Mouse (Mus musculus) retina, embryonic 14.5 days (tissue): ENCODE results near the gene Kcnk4.

Experiments
- DNase-seq: peaks from one replicate; pipeline ENCODE4 v3.0.0-alpha.2; 2015; ENCODE audit warnings: low spot score

The Kcnk4 gene

DNA sequence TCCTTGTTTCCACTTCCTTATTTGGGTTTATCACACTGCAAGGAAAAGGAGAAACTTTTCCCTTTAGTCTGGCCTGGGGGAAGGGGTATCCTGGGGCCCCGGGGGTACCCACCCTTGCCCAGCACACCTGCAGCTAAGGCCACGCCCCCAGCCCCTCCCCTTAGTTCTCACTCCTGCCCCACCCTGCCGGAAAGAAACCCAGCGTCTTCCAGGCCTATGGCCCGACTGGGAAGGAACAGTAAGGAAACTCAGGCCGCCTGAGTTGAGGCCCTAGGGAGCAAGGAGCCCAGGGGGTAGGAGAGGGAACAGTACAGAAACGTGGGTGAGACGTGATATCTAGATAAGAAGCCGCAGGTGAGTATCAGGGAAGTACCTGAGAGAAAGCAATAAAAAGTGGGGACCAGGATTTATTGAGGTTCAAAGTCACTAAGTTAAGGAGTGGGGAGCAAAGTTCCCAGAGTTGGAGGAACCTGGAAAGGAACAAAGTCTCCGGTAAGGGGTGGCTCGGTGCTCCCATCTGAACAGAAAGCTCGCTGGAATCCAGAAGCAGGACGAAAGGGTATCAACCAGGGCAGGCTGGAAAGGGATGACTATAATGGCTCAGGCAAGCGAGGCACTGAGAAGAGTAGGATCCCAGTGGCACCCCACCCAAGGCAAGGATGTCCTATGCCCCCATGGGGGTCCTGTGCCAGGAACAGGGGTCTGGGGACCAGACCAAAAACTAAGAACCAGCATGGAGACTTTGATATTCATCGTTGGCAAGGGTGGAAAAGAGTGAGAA lies 34.4 kb upstream of the Kcnk4 start:
- no peak for DNase-seq

- DNase-seq, result no peak
These were observed 22.1 kb upstream of the Kcnk4 start for GRCm38 (mm10) chr19:6956461-6956860.

DNA sequence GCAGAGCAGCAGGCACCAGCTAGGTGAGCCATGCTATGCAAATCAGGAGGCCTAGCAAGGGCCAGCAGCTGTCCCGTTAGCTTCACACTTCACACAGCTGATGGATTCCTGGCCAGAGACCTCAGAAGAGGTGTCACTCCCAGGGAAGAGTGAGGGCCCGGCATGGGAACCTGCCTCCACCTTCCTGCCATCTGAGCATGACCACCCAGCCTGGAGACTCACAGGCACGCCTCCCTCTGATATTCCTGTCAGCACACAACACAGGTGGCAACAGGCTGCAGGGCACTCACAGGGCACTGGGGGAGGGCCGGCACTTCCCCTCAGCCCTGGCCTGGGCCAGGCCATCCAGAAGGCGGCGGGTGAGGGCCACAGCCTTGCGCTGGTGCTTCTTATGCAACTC lies 21.1 kb upstream of the Kcnk4 start:
- DNase-seq, result no peak

- no peak for DNase-seq
These were observed 19.7 kb upstream of the Kcnk4 start for GRCm38 (mm10) chr19:6954046-6954445.

GRCm38 (mm10) chr19:6952712-6953037 lies 18.4 kb upstream of the Kcnk4 start:
- DNase-seq, result no peak

DNA sequence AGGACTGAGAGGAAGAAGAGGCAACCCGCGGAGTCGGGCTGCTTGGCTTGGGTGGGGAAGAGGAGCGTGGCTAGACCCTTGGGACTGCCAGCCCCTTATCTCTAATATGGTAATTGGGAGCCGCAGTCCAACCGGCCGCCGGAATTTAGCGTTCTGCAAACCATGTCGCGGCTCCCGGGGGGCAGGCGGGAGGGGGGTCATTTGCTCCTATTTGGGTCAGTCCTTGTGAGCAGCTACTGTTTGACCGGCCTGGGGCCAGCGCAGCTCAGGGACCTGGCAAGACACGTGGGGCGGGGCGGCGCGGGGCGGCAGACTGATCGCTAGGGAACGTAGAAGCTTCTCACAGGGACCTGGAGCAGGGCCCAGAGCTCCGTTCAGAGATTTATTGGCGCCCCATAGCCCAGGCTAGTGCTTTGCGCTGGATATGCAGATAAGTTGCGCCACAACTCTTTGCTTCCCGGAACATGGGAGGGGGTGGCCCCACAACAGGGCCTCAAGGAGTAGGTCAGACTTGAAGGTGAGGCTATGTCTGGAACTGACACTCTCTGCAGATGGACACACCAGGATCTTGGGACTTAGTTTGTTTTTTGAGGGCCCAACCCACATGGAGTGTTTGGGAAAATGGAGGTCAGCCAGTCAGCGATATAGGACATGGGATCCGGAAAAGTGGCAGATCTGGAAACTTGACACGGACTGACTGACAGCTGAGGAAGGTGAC lies 17.8 kb upstream of the Kcnk4 start:
- DNase-seq, result peak; percentile 57

DNA sequence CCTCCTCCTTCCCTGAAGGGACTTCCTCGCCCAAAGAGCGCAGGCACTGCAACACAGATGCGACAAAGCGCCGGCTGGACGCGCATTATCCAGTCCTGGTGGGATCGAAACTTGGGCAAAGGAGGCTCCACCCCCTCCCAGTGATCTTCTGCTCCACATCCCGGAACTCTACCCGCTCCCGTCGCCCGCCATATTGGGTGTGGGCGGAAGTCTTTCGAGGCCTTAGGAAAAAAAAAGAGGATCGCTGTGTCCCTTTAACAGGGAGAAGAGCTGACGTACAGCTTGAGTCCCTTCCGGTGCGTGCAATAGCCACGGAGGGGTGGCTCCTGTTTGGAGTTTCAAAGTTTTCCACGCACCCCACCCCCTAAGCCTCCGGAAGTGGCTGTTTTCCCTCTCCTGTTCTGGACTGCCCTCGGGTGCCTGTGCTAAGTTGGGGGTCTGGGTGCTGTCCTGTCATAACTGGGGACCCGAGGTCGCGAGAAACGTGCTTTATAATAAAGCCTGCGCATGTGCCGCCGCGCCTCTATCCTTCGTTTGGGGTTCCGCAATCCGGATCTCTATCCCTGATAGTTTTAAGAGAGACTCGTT lies 17.2 kb upstream of the Kcnk4 start:
- DNase-seq, result peak; percentile 94

DNA sequence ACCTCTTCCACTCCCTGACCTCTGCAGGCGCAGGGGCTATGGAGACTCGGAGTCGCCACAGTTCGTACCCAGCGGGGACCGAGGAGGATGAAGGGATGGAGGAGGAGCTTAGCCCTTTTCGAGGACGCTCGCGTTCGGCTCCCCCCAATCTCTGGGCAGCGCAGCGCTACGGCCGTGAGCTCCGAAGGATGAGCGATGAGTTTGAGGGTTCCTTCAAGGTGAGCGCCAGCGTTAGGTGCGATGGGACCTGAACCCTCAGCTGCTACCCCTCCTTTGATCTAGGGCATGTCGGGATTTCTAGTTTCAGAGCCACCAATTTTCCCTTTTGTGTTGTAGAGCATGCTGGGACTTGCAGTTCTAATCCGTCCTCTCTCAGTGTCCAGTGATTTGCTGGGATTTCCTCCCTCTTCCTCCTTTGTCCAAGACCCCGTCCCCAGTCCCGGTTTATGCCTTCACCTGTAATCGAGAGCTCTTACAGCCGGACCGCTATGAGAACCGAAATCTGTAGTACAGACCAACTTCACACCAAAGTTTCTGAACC lies 16.4 kb upstream of the Kcnk4 start:
- peak; percentile 78 for DNase-seq

DNA sequence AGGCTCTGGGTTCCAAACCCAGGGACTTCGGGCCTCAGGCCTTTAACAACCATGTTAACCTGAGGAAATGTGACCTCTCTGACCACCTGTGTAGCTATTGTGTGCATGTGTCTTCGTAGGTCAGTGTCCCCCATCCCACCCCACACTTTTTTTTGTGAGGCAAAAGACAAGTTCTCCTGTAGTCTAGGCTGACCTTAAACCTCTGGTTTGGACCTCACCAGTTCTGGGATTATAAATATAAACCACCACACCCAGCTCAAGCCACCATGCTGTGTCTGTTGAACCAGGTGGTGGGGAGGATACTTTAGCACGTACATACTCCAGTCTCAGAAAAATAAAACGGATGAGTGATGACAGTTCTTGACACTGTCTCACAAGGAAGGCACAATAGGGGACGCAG lies 15.6 kb upstream of the Kcnk4 start:
- no peak for DNase-seq

DNA sequence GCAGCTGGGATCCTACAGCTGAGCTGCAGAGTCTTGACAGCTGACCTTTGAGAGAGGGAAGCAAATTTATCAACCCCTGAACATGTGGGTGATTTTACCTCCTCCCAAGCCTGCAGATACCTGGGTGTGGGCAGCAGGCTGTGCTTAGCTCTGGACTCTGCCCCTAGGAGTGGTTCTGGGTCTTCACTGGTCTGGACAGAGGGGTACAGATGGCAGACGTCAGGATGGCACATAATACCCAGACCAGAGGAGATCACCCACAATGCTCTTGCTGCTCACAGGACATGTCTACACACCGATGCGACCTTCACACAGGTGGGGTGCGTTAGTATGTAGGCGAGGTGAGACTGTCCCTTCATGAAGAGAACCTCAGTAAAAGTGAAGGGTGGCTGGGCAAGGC lies 15.2 kb upstream of the Kcnk4 start:
- no peak for DNase-seq

- DNase-seq, result no peak
These were observed 13.9 kb upstream of the Kcnk4 start for GRCm38 (mm10) chr19:6948186-6948585.

- no peak for DNase-seq
These were observed 13.4 kb upstream of the Kcnk4 start for GRCm38 (mm10) chr19:6947742-6948141.

DNA sequence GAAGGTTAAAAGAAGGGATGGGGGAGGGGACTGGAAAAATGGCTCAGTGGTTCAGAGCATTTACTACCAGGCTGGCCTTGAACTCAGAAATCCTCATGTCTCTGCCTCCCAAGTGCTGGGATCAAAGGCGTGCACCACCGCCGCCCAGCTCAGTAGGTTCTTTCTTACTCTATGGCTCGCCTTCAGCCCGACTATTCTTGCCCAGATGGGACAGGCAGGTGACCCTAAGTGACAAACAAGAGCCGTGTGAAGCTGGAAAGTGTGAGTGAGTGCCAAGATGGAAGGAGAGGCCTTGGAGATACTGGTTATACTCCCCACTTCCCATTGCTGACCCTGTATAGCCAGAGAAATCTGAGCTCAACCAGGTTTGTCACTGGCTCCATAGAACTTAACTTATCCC lies 9.4 kb upstream of the Kcnk4 start:
- no peak for DNase-seq

GRCm38 (mm10) chr19:6942764-6943163 lies 8.4 kb upstream of the Kcnk4 start:
- DNase-seq, result no peak

GRCm38 (mm10) chr19:6942249-6942691 lies 8.0 kb upstream of the Kcnk4 start, which contains the start of gene Gpr137:
Gpr137 (minus strand) TSS chr19:6942480.
- peak; percentile 93 for DNase-seq

GRCm38 (mm10) chr19:6941372-6942248 lies 7.3 kb upstream of the Kcnk4 start, which contains the start of gene Bad:
Bad (plus strand) TSS chr19:6941861.
- DNase-seq, result peak; percentile 96

GRCm38 (mm10) chr19:6940396-6941351 lies 6.4 kb upstream of the Kcnk4 start:
- DNase-seq, result no peak

DNA sequence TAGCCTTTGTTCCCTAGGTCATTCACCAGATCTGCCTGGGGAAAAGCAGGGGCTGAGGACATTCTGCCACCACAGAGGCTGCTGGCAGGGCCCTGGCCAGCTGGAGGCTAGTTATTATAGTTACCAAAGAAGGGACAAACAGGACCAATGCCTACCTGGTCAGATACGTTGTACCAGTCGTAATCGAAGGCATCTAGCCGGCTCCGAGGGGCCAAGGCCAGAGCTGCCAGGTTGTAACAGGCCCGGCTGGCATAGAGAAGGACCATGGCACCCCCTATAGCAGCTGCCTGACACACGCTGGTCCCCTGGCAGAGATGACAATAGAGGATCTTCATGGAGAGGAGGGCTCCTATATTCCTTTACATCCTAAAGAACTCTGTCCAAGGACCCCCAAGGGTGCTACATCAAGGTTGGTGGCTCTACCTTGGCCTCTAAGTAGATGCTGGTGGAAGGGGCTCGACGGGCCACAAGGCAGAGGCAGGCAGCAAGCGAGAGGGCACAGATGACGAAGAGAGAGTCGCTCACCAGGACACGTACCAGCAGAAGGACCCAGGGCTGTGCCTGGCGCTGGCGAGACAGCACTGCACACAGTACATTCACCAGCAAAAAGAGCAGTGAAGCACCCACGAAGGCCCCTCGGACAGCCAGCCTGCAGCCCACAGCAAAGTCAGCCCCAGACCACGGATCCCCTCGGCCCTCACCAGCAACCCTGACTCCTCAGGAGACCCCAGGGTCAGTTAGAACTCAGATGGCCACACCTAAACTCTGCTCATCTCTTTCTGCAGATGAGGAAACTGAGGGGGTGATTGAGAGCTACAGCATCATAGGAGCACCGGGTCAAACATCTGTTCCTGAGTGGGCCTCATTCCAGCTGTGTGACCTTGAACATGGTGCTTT lies 5.0 kb upstream of the Kcnk4 start:
- no peak for DNase-seq
